Mouse (Mus musculus): ENCODE results near the gene Gucy2e.

Gucy2e gene

DNA sequence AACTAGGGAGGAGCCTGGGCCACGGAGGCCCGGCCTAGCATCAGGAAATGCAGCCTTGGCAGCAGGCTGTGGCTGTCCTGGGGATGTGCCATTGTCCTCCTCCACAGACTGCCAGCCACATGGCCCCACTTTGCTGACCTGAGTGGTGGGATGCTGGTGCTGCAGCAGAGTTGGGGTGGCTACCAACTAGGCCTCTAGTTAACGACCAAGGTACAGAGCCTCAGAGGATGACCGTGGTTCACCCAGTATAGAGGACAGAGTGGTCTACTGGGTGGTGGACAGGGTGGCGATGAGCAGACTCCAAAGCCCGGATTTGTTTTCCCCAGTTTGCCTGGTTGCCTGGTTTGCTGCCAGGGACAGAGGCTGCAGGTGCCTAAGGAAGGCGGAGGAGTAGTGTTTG lies 62.1 kb downstream of the Gucy2e start:
- DNase-seq (ENCODE audit: extremely low read depth, low read depth), result no peak

DNA sequence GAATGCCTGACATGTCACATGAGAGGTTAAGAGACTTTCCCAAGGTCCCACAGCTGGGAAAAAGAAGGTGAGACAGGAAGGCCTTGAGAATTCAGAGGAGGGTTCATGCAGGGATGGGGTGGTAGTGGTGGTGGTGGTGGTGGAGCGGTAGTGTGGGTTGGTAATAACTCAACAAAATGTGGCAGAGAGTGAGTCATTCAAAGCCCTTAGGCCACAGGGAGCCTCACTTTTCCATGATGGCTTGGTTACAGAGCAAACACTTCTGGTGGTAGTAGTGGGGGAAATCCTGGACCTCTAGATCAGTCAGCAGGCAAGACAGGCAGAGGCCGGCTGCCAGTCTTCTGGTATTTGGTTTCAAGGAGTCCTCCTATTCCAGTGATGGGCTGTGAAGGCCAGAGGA lies 64.2 kb downstream of the Gucy2e start:
- DNase-seq (ENCODE audit: extremely low read depth, low read depth), result no peak

DNA sequence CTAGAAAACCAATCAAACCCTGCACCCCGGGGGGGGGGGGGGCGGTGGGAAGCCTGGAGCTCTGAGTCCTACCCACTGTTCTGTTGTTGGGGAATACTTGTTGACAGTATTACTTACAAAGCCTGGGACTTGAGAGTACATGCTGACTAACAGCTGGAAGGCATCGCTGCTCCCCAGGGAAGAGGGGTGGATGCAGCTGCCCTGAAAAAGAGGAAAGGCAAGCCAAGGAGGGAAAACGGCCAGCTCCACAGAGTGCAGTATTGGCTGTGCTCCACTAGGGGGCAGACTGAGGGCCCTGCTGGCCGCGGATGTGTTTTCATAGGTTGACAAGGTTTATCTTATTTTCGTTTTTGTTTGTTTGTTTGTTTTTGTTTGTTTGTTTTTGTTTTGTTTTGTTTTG lies 65.2 kb downstream of the Gucy2e start:
- DNase-seq (ENCODE audit: extremely low read depth, low read depth), result no peak

DNA sequence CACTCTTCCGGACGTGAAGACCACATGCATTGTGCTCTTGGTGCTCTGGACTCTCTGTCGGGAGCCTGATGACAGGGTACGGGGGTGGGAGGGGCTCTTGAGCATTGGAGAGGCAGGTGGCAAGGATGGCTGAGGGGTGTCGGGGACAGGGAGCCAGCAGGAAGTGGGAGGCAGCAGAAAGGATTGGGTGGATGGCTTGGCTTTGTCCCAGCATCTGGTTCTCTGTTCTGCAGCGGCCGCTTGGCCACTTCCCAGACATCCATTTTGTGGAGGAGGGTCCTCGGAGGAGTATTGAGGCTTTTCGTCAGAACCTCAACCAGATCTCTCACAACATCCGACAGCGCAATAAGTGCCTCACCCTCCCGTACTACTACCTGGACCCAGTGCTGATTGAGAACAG lies 67.5 kb downstream of the Gucy2e start:
- no peak for DNase-seq (ENCODE audit: extremely low read depth, low read depth)

All from MEL-GATA-1-ER (cell line).